Mouse (Mus musculus) 3134 (cell line): Measurements from ENCODE around the gene Irf2.

Source experiments
- DNase-seq: peaks from one replicate; pipeline ENCODE4 v3.0.0-alpha.2; 2011; ENCODE audit warnings: low spot score; ENCODE audit not compliant: insufficient read length; ENCODE audit errors: extremely low read depth

The Irf2 gene

DNA sequence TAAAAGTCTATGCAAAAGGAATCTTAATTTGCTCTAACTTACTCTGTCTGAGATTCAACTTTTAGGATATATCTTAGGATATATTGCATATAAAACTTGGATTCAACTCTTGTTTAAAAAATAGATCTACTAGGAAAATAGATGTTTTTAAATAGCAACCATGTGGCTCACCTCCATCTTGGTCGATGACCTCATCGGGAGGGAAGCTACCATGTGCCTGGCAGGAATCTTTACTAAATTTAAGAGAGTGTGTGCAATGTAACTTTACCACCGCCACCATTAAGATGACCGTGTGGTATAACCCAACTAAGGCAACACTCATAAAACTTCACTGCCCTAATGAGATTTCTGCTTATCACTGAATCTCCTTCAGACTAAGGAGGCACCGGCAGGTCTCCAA, 14.8 kb downstream of the Irf2 start:
- no peak for DNase-seq

DNA sequence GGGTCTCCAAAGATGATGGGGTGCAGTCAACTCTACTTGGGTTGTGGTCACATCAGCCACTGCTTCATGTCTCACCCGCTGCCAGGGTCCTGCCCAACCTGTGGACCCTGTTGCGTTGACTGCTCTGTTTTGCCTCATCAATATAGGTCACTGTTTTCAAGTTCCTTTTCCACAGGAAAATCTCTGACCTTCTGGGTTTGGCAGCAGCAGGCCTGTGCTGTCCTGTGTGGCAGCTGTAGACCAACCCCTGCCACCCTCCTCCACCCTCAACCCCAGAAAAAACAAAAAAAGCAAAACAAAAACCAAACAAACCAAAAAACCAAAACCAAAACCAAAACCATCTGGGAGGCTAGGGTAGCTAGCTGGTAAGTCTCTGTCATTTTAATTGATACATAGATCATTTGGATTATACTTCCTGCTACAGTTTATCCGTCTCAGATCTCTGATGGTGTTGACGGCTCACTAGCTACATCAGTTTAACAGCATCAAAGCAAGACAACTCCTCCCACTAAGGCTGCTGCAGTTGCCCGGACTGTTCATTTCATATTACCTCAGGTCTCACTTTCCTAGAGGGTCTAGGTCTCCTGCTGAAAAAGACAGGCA, 16.3 kb downstream of the Irf2 start:
- DNase-seq = no peak

DNA sequence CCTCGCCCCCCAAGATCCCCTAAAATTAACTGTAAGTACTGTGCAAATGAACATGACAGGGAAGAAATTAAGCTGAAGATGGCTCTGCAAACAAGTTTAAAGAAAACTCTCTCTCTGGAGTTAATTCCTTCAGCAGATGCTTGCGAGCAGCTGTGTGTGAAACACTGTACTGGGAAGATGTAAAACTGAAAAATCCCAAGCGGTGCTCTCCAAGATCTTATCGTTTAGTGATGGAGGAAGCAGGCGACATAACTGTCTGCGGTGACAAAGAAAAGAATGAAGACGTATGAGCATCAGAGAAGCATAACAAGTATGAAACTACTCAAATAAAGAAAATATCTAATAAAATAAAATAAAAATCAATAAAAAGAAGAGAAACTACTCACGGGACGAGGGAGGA, 18.1 kb downstream of the Irf2 start:
- no peak for DNase-seq

DNA sequence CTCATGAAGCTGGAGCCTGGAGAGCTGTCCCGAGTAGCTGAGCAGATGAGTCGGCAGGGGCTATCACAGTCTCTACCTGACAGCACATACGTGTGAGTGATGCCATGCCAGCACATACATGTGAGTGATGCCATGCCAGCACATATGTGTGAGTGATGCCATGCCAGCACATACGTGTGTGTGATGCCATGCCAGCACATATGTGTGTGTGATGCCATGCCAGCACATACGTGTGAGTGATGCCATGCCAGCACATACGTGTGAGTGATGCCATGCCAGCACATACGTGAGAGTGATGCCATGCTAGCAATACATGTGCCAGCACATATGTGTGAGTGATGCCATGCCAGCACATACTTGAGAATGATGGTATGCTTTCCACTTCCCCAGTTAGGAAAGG, 18.6 kb downstream of the Irf2 start:
- no peak for DNase-seq

DNA sequence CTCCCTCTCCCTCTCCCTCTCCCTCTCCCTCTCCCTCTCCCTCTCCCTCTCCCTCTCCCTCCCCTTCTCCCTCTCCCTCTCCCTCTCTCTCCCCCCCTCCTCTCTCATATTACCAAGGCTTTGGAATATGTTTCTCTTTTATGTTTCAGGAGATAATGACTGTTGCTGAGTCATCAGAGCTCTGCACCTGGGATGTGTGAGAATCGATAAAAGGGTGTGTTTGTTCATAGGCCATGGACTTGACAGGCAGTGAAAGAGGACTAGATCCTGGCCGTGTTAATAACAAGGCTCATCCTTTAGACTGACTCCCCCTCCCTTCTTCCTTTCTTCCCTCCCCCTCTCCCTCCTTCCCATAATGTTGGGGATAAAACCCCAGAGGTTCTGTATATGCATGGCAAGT, 19.1 kb downstream of the Irf2 start:
- DNase-seq = no peak

DNA sequence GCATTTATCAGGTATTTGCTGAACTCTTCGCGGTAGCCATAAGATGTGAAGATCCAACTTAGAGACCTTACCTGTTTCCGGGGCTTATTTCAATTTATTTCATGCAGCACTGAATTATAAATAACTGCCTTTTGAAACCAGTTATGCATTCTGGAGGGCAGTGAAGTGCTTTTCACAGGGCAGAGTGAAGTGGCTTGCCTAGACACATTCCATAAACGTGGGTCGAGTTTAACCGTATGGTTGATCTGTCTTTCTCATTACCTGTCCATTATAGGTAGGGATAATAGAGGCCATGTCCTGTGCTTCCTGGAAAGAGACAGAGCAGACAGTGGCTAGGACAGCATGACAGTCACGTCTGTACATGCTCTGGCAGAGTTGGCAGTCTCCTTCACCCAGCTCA, 20.0 kb downstream of the Irf2 start:
- DNase-seq = no peak

DNA sequence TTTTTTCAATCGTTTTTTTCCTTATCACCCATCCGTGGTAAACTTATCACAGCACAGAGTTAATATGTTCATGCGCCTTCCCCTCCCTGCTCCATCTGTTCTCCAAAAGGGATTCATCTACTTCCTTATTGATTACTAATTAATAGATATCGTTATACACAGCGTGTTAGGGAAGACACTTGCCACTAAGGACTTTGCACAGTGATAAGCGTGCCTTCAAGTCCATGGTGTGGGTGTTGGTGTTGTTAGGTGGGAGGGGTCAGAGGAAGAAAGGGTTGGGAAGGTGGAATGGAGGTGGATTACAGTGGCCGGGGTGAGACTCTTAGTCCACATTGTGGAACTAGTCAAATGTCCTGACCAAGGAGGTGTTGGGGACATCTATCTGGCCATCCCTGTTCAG, 21.2 kb downstream of the Irf2 start:
- DNase-seq = no peak

DNA sequence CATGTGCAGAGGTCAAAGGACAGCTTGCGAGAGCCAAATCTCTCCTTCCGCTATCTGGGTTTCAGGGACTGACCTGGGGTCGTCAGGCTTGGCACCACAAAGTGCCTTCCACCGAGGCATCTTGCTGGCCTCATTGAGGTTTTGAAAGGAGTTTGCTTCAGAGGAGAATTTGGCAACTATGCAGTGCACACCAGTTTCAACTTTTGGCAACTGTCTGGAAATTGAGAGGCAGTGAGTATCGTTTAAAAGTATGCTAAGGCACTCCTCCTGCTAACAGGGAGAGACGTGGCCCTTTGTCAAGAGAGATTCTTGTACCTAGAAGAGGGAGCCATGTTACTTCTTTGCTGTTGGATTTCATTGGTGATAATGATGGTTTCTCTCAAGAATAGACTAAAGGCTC, 21.9 kb downstream of the Irf2 start:
- no peak for DNase-seq

DNA sequence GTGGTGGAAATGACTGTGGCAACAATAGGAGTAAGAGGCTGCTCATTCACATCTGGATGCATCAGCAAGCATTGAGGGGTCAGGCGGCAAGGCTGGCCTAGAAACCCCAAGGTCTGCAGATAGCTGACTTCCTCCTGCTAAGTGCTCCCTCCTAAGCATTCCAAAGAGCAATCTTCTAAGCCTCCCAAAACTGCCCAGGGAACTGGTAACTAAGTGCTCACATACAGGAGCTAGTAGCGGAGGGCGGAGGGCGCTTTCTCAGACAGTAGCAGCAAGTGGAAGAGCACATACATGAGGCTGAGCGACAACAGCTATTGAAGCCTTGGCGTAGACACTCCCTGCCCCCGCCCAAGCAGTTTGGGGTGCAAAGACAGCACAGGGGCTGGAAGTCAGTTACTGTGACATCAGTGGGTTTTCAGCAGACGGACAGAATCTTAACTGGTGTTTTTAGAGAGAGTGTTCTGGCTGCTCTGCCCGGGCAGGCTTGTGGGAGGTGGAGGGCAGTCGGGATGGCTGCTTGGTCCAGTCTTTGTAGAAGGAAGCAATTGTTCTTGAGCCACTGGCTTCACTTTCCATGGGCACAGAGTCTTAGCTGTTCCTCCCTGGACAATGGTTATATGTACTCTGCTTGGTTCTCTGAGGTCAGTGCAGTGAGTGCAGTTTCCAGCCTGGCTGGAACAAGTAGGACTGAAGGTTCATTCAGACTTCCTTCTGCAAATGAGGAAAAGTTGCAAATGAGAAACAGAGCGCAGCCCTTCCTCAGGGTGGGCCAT, 30.1 kb downstream of the Irf2 start:
- no peak for DNase-seq

DNA sequence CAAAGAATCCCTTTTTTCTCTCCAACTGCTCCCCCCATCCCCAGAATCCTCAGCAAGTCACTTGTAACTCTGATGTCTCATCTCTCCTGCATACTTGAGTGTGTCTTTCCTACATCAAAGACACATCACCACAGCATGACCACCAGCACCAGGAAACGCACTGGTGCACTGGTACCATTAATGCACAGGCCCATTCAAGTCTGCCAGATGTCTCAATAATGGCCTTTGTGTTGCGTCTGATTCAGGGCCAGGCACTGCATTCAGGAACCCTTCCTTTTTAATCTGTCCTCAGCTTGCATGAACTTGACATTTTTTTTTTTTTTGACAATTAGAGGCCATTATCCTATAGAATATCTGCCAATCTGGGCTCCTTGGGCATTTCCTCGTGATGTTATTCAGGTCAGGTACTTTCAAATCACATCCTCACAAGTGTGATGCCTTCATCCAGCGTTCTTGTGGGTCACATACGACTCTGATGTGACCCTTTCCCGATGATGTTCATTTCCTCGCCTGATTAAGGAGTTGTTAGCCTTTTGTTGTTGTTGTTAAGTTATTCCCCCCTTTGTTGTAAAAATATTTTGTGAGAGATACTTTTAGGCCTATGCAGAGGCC, 31.5 kb downstream of the Irf2 start:
- no peak for DNase-seq

DNA sequence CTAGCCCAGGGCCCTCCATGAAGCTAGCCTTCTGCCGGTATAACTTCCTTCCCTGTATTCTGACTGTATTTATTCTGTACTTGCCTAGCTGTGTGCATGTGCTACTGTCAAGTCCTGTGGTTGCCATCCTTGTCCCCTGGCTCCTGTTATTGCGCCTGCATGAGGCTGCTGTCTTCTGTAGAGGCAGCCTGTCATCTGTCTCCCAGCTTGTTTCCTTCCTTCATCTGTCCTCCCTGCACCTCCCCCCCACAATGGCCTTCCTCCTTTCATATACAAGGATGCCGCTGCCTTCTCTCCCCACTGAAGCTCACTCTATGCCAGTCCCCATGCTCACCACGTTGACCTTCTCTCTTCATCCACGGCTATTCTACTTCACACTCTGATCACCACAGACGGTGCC, 33.3 kb downstream of the Irf2 start:
- no peak for DNase-seq

DNA sequence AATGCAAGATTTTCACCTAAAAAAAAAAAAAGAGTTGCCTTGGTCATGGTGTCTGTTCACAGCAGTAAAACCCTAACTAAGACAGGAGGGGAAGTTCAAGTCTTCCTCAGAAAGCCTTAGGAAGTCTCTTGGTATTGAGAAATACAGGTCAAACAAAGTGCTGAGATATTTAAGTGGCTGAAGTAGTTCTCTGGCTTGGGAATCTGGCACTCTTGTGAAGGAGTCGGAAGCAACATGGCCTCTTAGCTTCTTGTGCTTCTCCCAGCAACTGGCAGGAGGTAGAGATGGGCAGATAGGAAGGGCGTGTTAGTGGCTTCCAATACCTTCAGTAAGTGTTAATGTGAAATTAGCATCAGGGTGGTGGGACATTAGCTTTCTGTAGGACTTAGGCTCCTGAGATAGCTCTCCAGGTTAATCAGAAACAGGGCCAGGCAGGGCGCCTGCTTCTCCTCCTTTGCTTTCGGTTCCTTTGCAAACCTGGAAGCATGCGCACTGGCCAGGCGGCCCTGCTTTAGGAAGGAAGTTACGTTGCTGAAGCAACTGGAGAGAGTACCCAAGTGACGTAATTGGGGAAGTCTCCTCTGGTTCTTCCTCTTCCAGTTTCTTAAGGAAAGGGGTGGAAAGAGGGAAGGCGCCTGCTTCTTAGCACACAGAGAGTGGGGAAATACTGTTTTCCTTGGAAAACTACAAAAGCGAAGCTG, 38.4 kb downstream of the Irf2 start:
- no peak for DNase-seq

DNA sequence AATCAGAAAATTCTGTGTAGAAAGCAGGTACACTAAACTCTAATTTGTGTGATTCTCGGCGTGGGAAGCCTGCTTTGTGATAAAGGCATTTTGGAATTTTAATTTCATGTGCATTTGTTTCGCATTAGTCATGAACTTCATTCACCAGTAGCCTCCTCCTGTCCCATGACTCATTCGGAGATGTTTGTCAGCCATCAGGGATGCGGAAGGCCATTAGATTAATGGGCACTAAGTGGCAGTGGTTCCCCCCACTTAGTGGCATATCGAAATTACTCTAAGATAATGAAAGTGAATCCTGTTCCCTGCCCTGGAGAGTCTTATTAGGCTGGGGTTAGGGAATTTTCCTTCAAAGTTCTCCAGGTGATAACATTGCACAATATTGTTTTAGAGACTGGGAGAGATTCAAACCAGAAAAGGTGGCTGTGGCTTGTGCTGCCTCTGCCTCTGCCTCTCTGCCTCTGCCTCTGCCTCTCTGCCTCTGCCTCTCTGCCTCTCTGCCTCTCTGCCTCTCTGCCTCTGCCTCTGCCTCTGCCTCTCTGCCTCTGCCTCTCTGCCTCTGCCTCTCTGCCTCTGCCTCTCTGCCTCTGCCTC, 41.6 kb downstream of the Irf2 start:
- DNase-seq = peak; percentile 44

DNA sequence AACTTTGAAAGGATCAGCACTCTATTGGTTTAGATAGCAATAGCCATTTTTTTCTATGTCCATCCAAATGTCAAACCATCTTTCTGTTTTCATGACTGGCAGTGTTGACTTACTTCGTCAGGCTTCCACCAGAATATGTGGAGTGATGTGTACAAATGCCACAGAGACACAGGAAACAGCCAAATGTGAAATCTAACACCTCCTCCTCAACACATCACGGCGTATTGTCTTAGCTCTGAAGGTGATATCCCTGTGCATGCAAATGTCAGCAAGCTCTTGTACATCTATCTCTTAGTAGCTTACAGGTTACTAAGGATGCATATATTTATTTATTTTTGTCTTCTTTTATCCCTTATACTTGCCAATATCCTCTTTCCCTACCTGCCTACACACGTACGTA, 42.7 kb downstream of the Irf2 start:
- DNase-seq = no peak

DNA sequence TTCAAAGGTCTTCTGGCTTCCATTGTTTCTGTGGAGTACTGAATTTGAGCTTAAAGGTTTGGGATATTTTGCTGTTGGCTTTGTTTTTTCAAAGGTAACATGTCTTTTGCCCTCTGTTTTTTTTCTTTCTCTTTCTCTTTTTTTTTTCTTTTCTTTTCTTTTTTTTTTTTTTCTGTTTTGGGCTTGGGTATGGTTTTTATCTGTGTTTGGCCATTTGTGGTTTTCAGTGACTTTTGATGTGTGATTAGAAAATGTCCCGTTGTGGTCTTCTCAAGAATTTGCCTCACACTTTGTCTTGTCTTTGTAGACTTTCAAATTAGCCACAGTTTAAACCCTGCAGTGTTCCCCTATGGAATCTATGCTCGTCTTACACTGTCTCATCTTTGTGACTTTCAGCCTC, 45.5 kb downstream of the Irf2 start:
- DNase-seq = no peak

DNA sequence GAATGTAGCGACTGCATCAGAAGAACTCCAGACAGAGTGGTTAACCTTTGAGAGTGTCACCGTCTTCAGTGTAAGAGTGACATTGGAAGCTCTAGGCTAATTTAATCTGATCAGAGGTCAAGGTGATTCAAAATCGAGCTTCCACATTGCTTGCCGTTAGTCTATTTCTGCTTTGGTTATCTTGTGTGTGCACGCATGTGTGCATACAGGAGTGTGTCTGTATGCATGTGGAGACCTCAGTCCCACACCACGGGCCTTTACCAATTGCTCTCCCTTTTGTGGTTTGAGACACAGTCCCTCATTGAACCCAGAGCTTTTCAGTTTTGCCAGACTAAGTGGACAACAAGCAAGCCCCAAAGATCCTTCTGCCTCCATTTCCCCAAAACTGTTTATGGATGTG, 46.4 kb downstream of the Irf2 start:
- DNase-seq = no peak

DNA sequence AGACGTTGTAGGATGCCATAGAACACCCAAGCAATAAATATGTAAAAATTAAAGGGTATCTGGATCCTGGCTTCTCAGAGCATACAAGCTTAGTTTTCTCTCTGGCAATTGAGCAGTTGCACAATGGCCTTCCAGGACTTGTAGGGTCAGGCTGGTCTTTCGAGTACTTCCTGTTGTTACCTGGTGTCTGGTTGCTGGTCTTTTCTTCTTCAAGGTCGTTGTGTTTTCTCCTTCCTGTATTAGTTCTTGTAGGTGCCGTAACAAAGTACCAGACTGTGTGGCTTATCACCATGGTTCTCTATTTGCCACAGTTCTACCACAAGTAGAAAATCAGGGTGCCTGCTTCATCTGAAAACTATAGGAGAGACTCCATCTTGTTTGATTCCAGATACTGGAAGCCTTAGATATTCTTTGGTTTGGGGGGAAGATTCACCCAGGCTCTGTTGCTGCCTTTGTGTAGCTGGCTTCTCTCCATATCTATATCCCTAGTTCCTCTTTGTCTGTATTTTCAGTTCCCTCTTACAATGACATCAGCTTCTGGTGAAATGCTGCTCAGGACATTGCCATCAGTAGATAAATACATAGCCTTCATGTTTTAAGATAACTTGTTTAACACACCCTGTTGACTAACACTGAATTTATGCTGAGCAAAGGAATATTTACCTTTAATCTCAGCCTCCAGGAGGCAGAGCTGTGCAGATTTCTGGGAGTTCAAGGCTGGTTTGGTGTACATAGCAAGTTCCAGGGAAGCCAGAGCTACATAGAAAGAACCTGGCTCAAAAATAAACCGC, 49.8 kb downstream of the Irf2 start:
- no peak for DNase-seq

DNA sequence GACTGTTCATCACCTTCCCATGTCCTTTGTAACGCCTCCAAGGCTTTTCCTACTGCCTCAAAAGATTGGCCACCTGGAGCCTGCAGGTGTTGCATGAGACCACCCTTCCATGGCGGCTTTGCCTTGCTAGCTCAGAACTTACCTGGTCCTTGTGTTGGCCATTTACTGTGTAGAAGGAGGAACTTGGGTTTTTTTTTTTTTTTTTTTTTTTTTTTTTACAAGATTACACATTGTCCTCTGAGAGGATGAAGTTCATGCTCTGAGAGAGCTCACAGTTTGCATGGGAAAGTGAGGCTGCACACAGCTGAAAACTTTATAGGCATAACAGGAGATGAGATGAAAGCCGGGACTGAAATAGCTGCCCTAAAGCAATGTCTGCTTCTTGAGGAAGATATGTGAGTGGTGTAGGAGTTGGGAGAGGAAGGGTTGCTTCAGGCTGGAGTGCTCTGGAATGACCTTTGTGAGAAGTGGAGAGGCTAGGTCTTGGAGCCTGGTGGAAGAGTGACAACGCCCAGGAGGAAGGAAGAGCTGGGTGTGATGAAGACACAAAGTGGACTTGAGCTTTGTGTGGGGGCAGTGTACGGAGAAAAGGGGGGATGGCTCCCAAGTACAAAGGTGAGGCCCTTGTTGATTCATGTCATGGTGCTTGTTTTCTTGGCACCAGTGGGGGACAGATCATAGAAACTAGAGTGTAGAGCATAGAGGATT, 52.3 kb downstream of the Irf2 start:
- no peak for DNase-seq

DNA sequence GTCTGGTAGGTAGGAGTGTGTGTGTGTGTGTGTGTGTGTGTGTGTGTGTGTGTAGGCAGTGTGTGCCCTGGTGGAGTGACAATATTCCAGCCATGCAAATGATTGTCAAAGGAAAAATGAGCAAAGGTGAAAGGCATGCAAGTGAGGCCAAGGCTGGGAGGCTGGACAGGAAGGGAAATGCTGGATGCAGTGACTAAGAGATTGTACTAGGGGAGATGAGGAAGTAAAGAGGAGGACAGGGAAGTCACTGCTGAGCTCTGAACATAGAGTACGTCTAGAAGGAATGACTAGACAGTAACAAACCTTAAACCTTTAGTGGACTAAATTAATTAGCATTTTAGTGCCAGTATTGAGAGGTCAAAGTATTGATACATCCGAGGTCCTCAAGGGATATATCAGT, 53.1 kb downstream of the Irf2 start:
- no peak for DNase-seq

DNA sequence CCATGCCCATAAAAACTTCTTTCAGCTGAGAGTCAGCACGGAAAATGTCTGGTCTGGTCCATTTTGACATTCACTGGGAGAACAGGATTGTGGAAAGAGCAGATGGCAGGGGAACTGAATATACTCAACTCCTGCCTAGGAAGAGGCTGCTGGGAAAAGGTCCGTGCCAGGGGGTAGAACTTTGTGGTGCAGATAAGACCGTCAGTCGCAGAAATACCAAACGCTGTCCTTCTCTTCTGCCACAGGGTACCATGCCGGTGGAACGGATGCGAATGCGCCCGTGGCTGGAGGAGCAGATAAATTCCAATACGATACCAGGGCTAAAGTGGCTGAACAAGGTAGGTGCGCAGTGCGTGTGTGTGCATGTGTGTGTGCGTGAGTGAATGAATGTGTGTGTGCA, 53.7 kb downstream of the Irf2 start:
- DNase-seq = no peak
